Mouse (Mus musculus) left cerebral cortex, adult 2 months (tissue): ENCODE measurements around the gene Xrcc1. TPM values are rescaled to one million over a fixed set of nuclear protein-coding genes. Genes with fewer than 3 reads are reported as not detected.

Source experiments
- DNase-seq, 2 experiments: peaks; one replicate each; pipeline ENCODE4 v3.0.0; 2021 to 2022; ENCODE audit warnings: low spot score in 2 of 2, mixed read lengths in 1 of 2; ENCODE audit errors: extremely low spot score in 1 of 2
- H3K27ac ChIP-seq: fragments of 200-600 bp; 2 replicates; pipeline ENCODE4 v1.8.1; 2022
- H3K4me3 ChIP-seq: fragments of 200-600 bp; 2 replicates; pipeline ENCODE4 v1.8.1; 2022
- CTCF ChIP-seq: fragments of 200-600 bp; IDR thresholded peaks from 2 replicates; pipeline ENCODE4 v1.8.1; 2022; ENCODE audit warnings: antibody characterized with exemption, mild to moderate bottlenecking, moderate library complexity
- intact Hi-C: fragments of 180-260 bp; cut with DNase I; formaldehyde crosslinking; loops from one replicate; pipeline ENCODE4 v1.15.1; 2025
- total RNA-seq, 2 experiments: library from RNA; stranded (reverse); gene quantifications; 2 replicates each; pipeline ENCODE4 v1.2.3; 2021

Gene Xrcc1
- total RNA-seq, 2 experiments from 2014 or later, result 32.8 to 39.5 TPM

GRCm38 (mm10) chr7:24593621-24594308 is 47.7 kb downstream of the Xrcc1 start:
- intact Hi-C loops, result no loop called here
- peak; percentile 62 to 71 for DNase-seq
- no peak for TF ChIP-seq CTCF
- Histone ChIP-seq H3K27ac (peak overlapping the region; percentile 77), H3K4me3 (peak overlapping the region; percentile 83)

DNA sequence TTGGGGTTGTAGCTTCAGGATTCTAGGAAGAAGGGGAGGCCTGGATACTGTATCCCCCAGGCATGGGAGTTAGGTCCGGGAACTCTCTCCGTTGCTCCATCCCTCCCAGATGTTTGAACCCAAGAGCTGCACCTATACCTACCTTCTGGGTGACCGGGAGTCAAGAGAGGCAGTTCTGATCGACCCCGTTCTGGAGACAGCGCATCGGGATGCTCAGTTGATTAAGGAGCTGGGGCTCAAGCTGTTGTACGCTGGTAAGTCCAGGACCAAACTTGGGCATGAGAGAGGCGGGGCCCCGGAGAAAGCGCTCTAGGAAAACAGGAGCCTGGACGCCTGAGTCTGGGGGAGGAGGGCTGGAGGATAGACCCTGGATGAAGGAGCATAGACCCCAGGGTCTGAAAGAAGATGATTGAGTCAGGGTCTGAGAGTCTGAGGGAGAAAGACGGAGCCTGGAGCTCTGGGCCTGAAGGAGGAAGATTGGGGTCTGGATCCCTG is 48.3 kb downstream of the Xrcc1 start:
- peak overlapping the region; percentile 83 for H3K4me3 ChIP-seq
- no peak overlapping the region for H3K27ac ChIP-seq
- intact Hi-C loops, result no loop called here
- no peak for TF ChIP-seq CTCF
- DNase-seq, result no peak

GRCm38 (mm10) chr7:24595464-24595863 is 49.4 kb downstream of the Xrcc1 start:
- no peak for TF ChIP-seq CTCF
- intact Hi-C loops, result loop anchor here (5.0 kb wide), 1 partner anchor 287 kb away; the partner anchor contains the start of gene Rps19
- Histone ChIP-seq H3K4me3 (no peak overlapping the region), H3K27ac (no peak overlapping the region)
- DNase-seq, result no peak

DNA sequence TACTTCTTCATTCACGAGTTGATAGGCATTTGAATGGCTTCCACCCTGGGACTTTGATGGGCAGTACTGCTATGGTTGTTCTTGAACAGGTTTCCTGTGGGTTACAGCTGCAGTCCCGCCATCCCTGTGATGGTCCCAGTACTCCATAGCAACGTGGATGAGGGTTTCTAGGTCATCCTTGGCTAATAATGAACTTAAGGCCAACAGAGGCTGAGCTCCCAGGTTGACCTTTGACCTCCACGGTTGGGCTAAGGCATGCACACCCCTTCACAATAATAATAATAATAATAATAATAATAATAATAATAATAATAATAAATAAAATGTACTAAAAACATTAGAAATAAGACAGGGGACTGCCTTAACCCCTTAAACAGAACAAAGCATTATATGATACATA is 52.0 kb downstream of the Xrcc1 start:
- intact Hi-C loops, result loop anchor here (5.0 kb wide), 1 partner anchor 284 kb away; the partner anchor contains the start of gene Rps19
- no peak for DNase-seq
- Histone ChIP-seq H3K4me3 (no peak overlapping the region), H3K27ac (no peak overlapping the region)
- no peak for TF ChIP-seq CTCF

DNA sequence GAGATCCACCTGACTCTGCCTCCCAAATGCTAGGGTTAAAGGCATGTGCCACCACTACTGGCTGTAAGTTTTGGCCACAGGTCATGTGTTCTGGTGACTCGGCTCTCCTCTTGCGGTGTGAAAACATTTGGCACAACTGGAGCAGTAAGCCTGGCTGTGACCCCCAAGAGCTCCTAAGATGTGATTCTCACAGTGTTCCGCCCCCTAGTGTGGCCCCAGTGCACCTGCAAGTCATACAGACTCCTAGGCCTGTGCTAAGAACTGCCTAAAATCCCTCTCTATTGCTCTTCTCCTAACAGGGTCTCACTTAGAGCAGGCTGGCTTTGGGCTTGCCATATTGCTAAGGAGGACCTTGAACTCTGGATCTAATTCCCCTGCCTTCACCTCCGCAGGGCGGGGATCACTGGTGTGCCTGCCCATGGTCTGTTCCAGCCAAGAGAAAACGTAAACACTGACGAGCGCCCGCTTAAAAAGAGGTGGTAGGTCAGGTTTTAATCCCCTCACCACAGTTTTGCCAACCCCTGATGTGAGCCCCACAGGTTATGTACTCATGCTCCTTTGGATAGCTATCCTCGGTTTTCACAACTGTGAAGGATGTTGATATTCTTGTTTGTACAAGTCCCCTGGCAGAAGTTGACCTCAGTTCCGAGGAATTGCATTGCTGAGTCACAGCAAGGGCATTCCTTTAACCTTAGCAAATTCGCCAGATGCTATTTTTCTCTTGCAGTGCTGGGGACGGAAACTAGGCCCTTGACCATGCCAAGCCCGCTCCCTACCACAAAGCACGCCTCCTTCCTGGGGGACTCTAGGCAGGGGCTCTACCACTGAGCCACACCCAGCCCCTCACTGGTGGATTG is 53.4 kb downstream of the Xrcc1 start:
- no peak overlapping the region for H3K27ac ChIP-seq
- H3K4me3 ChIP-seq, result no peak overlapping the region
- intact Hi-C loops, result loop anchor here (2.0 to 5.0 kb wide), 2 partner anchors 53 to 283 kb away; partner anchors contain the start of gene Rps19
- TF ChIP-seq CTCF, result peak; percentile 38
- DNase-seq, result no peak

GRCm38 (mm10) chr7:24600941-24601597 is 55.0 kb downstream of the Xrcc1 start:
- intact Hi-C loops, result loop anchor here (1.0 to 2.0 kb wide), 3 partner anchors 41 to 61 kb away; no protein-coding TSS in a partner anchor
- peak overlapping the region; percentile 56 for H3K27ac ChIP-seq
- peak overlapping the region; percentile 16 for H3K4me3 ChIP-seq
- no peak; the same call in none of the 2 replicates for TF ChIP-seq CTCF
- peak; percentile 95 to 98 for DNase-seq

DNA sequence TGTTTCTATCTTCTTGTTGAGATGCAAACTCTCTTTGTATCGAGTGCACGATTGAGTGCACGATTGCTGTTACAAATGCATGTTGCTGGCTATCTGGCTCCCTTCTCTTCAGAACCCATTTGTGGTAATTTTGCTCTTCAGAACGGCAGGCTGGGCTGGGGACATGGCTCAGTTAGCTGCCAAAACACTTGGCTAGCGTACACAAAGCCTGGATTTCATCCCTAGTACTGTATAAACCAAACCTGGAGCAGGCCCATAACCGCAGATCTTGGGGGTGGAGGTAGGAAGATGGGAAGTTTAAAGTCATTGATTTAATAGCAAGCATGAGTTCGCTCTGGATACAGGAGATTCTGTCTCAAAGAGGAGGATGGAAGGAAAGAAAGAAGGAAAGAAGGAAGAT is 59.5 kb downstream of the Xrcc1 start:
- no peak for DNase-seq
- no peak for TF ChIP-seq CTCF
- Histone ChIP-seq H3K27ac (no peak overlapping the region), H3K4me3 (no peak overlapping the region)
- intact Hi-C loops, result no loop called here

DNA sequence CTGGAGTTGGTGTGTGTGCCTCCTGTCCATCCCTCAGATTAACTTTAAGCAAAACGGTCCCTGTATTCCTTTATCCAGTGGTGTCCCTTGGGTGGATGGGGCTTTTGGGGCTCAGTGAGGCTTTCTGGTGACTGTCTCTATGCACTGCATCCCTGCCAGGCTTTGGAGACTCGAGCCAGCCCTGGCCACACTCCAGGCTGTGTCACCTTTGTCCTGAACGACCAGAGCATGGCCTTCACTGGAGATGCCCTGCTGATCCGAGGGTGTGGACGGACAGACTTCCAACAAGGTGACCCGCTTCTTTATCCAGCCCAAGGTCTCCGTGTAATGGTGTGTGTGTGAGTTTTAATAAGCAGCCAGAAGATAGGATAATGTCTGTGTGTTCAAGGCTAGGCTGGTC is 60.0 kb downstream of the Xrcc1 start:
- H3K4me3 ChIP-seq, result no peak overlapping the region
- no peak for DNase-seq
- intact Hi-C loops, result no loop called here
- H3K27ac ChIP-seq, result no peak overlapping the region
- no peak for TF ChIP-seq CTCF

DNA sequence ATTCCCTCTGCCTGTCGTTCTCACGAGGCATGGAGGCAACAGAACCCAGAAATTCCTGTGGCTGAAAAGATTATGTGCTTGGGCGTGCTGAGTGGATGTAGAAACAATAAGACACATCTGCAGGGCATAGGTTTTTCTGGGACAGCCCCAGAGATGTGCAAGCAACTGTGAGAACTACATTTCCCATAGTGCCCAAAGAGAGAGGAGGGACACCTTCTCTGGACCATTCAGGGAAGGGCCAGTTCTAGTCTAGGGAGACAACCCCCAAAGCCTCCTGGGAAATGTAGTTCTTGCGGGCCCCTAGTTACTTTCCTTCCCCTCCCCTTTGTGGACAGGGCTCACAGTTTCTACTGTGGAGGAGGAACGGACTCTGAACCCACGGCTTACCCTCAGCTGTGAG is 61.9 kb downstream of the Xrcc1 start:
- Histone ChIP-seq H3K4me3 (no peak overlapping the region), H3K27ac (no peak overlapping the region)
- no peak for TF ChIP-seq CTCF
- DNase-seq, result no peak
- intact Hi-C loops, result no loop called here

GRCm38 (mm10) chr7:24608561-24608960 is 62.5 kb downstream of the Xrcc1 start:
- no peak overlapping the region for H3K4me3 ChIP-seq
- intact Hi-C loops, result no loop called here
- DNase-seq, result no peak
- no peak for TF ChIP-seq CTCF
- no peak overlapping the region for H3K27ac ChIP-seq

GRCm38 (mm10) chr7:24610144-24610878 is 64.2 kb downstream of the Xrcc1 start, which contains the start of gene Phldb3:
Gene Phldb3, plus strand, starts transcription at chr7:24610763.
- no peak for TF ChIP-seq CTCF
- DNase-seq, result no peak

More at GRCm38 (mm10) chr7:24610144-24610878, 64.2 kb downstream of the Xrcc1 start, which contains the start of gene Phldb3:
- Histone ChIP-seq H3K4me3 (peak within 1 kb of the TSS; percentile 32), H3K27ac (no peak within 1 kb of the TSS)
- intact Hi-C loops, result no loop called here
